Mouse (Mus musculus): Measurements from ENCODE around the gene Coro1a.

DNA sequence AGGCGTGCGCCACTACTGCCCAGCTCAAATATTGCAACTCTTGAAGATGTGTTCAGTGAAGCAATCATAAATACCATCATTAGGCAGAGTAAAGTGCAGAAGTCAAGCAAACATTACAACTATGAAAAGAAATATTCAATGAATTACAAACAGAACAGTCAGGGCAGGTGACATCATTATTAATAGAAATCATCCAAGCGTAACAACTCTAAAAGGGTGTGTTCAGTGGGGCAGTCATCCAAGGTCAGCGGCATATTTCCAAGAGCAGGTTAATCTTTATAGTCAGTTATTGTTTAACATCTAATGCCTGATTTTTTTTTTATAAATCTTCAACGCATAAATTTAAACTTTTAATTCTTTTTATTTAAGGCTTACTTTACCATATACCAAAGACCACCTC, 26.4 kb downstream of the Coro1a start:
- TF ChIP-seq POLR2A (IDR thresholded peaks at IDR 0.05; ENCODE audit: low read depth, low read length) (no peak), CTCF (conservative IDR thresholded peaks at IDR 0.05; ENCODE audit: insufficient read depth, insufficient read length, low read depth, low read length) (0 out of 2 replicates have a peak, but pooled peaks have one; percentile 7)

Data from kidney, adult 2 months (tissue).